Mouse (Mus musculus) gastrocnemius, postnatal 25 days (tissue): ENCODE data around the gene Mybl2. TPM values are rescaled to one million over a fixed set of nuclear protein-coding genes. Genes with fewer than 3 reads are reported as not detected.

Experiments used
- DNase-seq: peaks from one replicate; pipeline ENCODE4 v3.0.0; 2022
- total RNA-seq, 2 experiments: library from RNA; stranded (reverse); gene quantifications; 1 replicate in 1 of 2; 2 replicates in 1 of 2; pipeline ENCODE4 v1.2.3; 2021

Mybl2 gene
- total RNA-seq, 2 experiments from 2014 or later: 0.56 to 0.70 TPM

GRCm38 (mm10) chr2:163071590-163071989 is 17.1 kb downstream of the Mybl2 start:
- DNase-seq: no peak

- DNase-seq: no peak
Observed at GRCm38 (mm10) chr2:163073023-163073757, 18.7 kb downstream of the Mybl2 start.

GRCm38 (mm10) chr2:163074006-163074405 is 19.5 kb downstream of the Mybl2 start:
- no peak for DNase-seq

GRCm38 (mm10) chr2:163074808-163075207 is 20.3 kb downstream of the Mybl2 start:
- DNase-seq: no peak

GRCm38 (mm10) chr2:163075234-163075633 is 20.7 kb downstream of the Mybl2 start:
- no peak for DNase-seq

GRCm38 (mm10) chr2:163079041-163079440 is 24.6 kb downstream of the Mybl2 start:
- no peak for DNase-seq

- DNase-seq: no peak
Observed at GRCm38 (mm10) chr2:163082591-163082990, 28.1 kb downstream of the Mybl2 start.

- DNase-seq: no peak
Observed at GRCm38 (mm10) chr2:163084519-163084918, 30.0 kb downstream of the Mybl2 start.

GRCm38 (mm10) chr2:163085047-163085446 is 30.6 kb downstream of the Mybl2 start:
- no peak for DNase-seq

- no peak for DNase-seq
Observed at GRCm38 (mm10) chr2:163086561-163086960, 32.1 kb downstream of the Mybl2 start.

- DNase-seq: no peak
Observed at GRCm38 (mm10) chr2:163087728-163088127, 33.2 kb downstream of the Mybl2 start, which contains the start of gene Gtsf1l. Gtsf1l (minus strand) TSS chr2:163087855.

- no peak for DNase-seq
Observed at GRCm38 (mm10) chr2:163089475-163090123, 35.1 kb downstream of the Mybl2 start.

GRCm38 (mm10) chr2:163094909-163095308 is 40.4 kb downstream of the Mybl2 start:
- DNase-seq: no peak

- DNase-seq: no peak
Observed at GRCm38 (mm10) chr2:163095784-163096183, 41.3 kb downstream of the Mybl2 start.

- no peak for DNase-seq
Observed at GRCm38 (mm10) chr2:163099919-163100318, 45.4 kb downstream of the Mybl2 start.

- no peak for DNase-seq
Observed at GRCm38 (mm10) chr2:163100551-163100950, 46.1 kb downstream of the Mybl2 start.

GRCm38 (mm10) chr2:163101646-163102203 is 47.2 kb downstream of the Mybl2 start:
- peak; percentile 14 for DNase-seq

- no peak for DNase-seq
Observed at GRCm38 (mm10) chr2:163102216-163102615, 47.7 kb downstream of the Mybl2 start.

- no peak for DNase-seq
Observed at GRCm38 (mm10) chr2:163102900-163103653, 48.6 kb downstream of the Mybl2 start.

- DNase-seq: no peak
Observed at GRCm38 (mm10) chr2:163104086-163104770, 49.7 kb downstream of the Mybl2 start.

GRCm38 (mm10) chr2:163108385-163108784 is 53.9 kb downstream of the Mybl2 start:
- DNase-seq: no peak

GRCm38 (mm10) chr2:163110706-163111105 is 56.2 kb downstream of the Mybl2 start:
- no peak for DNase-seq
